Comparison of ENCODE assay signal across 10 mouse cellular contexts in the genomic region with DNA sequence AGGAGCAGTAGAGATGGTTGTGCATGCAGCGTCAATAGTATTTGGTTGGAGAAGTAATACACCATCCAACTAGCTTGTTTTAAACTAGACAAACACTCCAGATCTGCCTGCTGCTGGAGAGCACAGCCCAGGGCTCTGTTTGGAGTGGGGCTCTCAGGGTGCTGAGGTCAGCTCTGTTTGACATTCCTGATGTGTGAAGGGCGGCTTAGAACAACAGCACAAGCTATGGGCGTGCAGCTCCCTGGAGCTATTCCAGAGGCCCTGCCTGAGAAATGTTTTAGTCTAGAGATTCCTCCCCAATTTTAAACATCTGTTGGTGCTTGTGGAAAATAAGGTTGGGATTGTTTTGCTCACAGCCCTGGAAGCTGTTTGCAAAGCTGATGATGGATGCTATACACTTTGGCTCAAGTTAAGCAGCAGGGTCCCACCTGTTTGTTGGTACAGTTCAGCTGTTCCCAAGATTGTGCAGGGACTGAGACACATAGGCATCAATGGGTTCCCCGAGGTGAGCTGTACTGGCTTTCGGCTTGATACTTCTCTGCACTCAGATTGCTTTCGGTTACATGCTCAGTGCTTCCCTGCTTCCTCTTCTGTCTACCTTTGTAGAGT. TPM values are rescaled to one million over a fixed set of nuclear protein-coding genes. Genes with fewer than 3 reads are reported as not detected.
DNase-seq lines count a peak whose midpoint lies in the region; ATAC-seq lines count a peak whose summit lies in the region.
"Had no signal": no experiment of that assay in that cellular context is flagged by ENCODE, and none has a peak within 500 bp of the region (broad histone marks: within the 10 kb centered on the region; RNA-seq: fewer than 3 reads in every experiment).

No protein-coding gene starts in this region.

- no peak overlapping the region for H3K9ac ChIP-seq in midbrain, embryonic 11.5 days (ENCODE audit: low read length)
- no peak overlapping the region for H3K9ac ChIP-seq in limb, embryonic 13.5 days
- H3K9ac ChIP-seq in stomach, embryonic 14.5 days (replicated peaks; ENCODE audit: low read depth, low read length): no peak overlapping the region

- H3K36me3 ChIP-seq in midbrain, embryonic 10.5 days: no peaks in the 10 kb centered on the region
- H3K36me3 ChIP-seq in midbrain, embryonic 11.5 days (ENCODE audit: control insufficient read depth, insufficient read depth, low read length): no peaks in the 10 kb centered on the region
- no peaks in the 10 kb centered on the region for H3K36me3 ChIP-seq in limb, embryonic 13.5 days
- no peaks in the 10 kb centered on the region for H3K36me3 ChIP-seq in stomach, embryonic 14.5 days (ENCODE audit: control insufficient read depth, insufficient read depth, low read length)
- H3K36me3 ChIP-seq: G1E had no signal

- H3K9me3 ChIP-seq in midbrain, embryonic 10.5 days (replicated peaks): no peaks in the 10 kb centered on the region
- H3K9me3 ChIP-seq in midbrain, embryonic 11.5 days (ENCODE audit: control insufficient read depth, low read length): no peaks in the 10 kb centered on the region
- H3K9me3 ChIP-seq in limb, embryonic 13.5 days: no peaks in the 10 kb centered on the region
- no peaks in the 10 kb centered on the region for H3K9me3 ChIP-seq in stomach, embryonic 14.5 days (ENCODE audit: control insufficient read depth, low read depth, low read length)
- H3K9me3 ChIP-seq: G1E had no signal

- ATAC-seq in midbrain, embryonic 11.5 days (ENCODE audit: low FRiP score): no peak
- peak; percentile 64; the same call in 1 of the 2 replicates for ATAC-seq in limb, embryonic 13.5 days (ENCODE audit: low FRiP score, low read depth)
- ATAC-seq in stomach, embryonic 14.5 days (ENCODE audit: insufficient number of reproducible peaks, insufficient read depth, low FRiP score, low read depth): peak; percentile 91
- no peak for ATAC-seq in megakaryocyte, adult 5-6 weeks (ENCODE audit: poor library complexity, severe bottlenecking)

- peak; percentile 39 for DNase-seq in midbrain, embryonic 10.5 days (ENCODE audit: low spot score)
- DNase-seq in midbrain, embryonic 11.5 days (ENCODE audit: low spot score, missing footprints): no peak
- DNase-seq in heart, adult 9 months (ENCODE audit: low spot score in 2 of 2): peak; percentile 42 to 48
- DNase-seq in retina, embryonic 14.5 days (ENCODE audit: low spot score): no peak
- DNase-seq in c-Kit-positive CD71-positive TER-119-positive erythroid progenitor cells, embryonic 14.5 days (ENCODE audit: low spot score): no peak

- no peak overlapping the region for H3K4me2 ChIP-seq in midbrain, embryonic 11.5 days
- H3K4me2 ChIP-seq in limb, embryonic 13.5 days (replicated peaks): no peak overlapping the region
- no peak overlapping the region for H3K4me2 ChIP-seq in stomach, embryonic 14.5 days (replicated peaks; ENCODE audit: low read depth, low read length)

- no peak overlapping the region for H3K4me3 ChIP-seq in midbrain, embryonic 10.5 days
- H3K4me3 ChIP-seq in midbrain, embryonic 11.5 days (ENCODE audit: low read depth, low read length): no peak overlapping the region
- no peak overlapping the region for H3K4me3 ChIP-seq in limb, embryonic 13.5 days
- H3K4me3 ChIP-seq in stomach, embryonic 14.5 days (ENCODE audit: low read depth, low read length): no peak overlapping the region

- H3K27me3 ChIP-seq in midbrain, embryonic 10.5 days (ENCODE audit: low read depth, poor library complexity, severe bottlenecking): no peaks in the 10 kb centered on the region
- H3K27me3 ChIP-seq in midbrain, embryonic 11.5 days (ENCODE audit: control insufficient read depth, insufficient read depth, low read length): no peaks in the 10 kb centered on the region
- H3K27me3 ChIP-seq in limb, embryonic 13.5 days: no peaks in the 10 kb centered on the region
- H3K27me3 ChIP-seq in stomach, embryonic 14.5 days (ENCODE audit: control insufficient read depth, insufficient read depth, low read length): no peaks in the 10 kb centered on the region

- WGBS in midbrain, embryonic 10.5 days: 68% methylated on average over 6 of the region's 6 CpGs
- 64% methylated on average over 6 of the region's 6 CpGs for WGBS in midbrain, embryonic 11.5 days
- WGBS in limb, embryonic 13.5 days: 50% methylated on average over 6 of the region's 6 CpGs
- WGBS in stomach, embryonic 14.5 days: 16% methylated on average over 6 of the region's 6 CpGs

- H3K27ac ChIP-seq in midbrain, embryonic 10.5 days (replicated peaks): no peak overlapping the region
- no peak overlapping the region for H3K27ac ChIP-seq in midbrain, embryonic 11.5 days (ENCODE audit: low read depth, low read length)
- H3K27ac ChIP-seq in limb, embryonic 13.5 days: 0 out of 2 replicates have a peak overlapping the region, but pooled peaks have one; percentile 15
- peak overlapping the region; percentile 82 for H3K27ac ChIP-seq in stomach, embryonic 14.5 days (ENCODE audit: low read length)

- H3K4me1 ChIP-seq in midbrain, embryonic 10.5 days: peaks cover 6% of the 10 kb centered on the region
- H3K4me1 ChIP-seq in midbrain, embryonic 11.5 days (ENCODE audit: control insufficient read depth, insufficient read depth, low read length): no peaks in the 10 kb centered on the region
- peaks cover 7% of the 10 kb centered on the region; the same call in 1 of the 2 replicates for H3K4me1 ChIP-seq in limb, embryonic 13.5 days
- H3K4me1 ChIP-seq in stomach, embryonic 14.5 days (ENCODE audit: control insufficient read depth, insufficient read depth, low read length): peaks cover 18% of the 10 kb centered on the region

RNA-seq across cellular contexts. Expression of a gene that starts 35.4 kb away (rescaled TPM):
- not detected in 2 replicates for polyA plus RNA-seq in midbrain, embryonic 10.5 days (2016; fragmentation: Nextera tagmentation; extraction: Ambion mirVana)
- polyA plus RNA-seq in midbrain, embryonic 11.5 days (2014; fragmentation: Nextera tagmentation; extraction: Ambion mirVana): not detected in 2 replicates
- polyA plus RNA-seq in limb, embryonic 13.5 days (2015; fragmentation: Nextera tagmentation; extraction: Ambion mirVana): not detected in 2 replicates
- polyA plus RNA-seq in stomach, embryonic 14.5 days (2014; fragmentation: Nextera tagmentation; extraction: Ambion mirVana): not detected in 2 replicates
- not detected in 2 replicates for total RNA-seq in megakaryocyte, adult 5-6 weeks (2015)
- not detected in 2 replicates for total RNA-seq in megakaryocyte, adult 5-6 weeks (2017)
- total RNA-seq: hematopoietic stem cell, adult 5-6 weeks had no signal
- polyA plus RNA-seq: G1E had no signal

Comparison
In these comparisons a context has a peak if more than half of its experiments do, and no peak if none do; other contexts are left out.
1. DNase-seq: peak in midbrain, embryonic 10.5 days (single experiment) and heart, adult 9 months (2 of 2); none in midbrain, embryonic 11.5 days (single experiment), retina, embryonic 14.5 days (single experiment) and c-Kit-positive CD71-positive TER-119-positive erythroid progenitor cells, embryonic 14.5 days (single experiment).
2. H3K27ac ChIP-seq: peak in limb, embryonic 13.5 days (single experiment) and stomach, embryonic 14.5 days (single experiment); none in midbrain, embryonic 10.5 days (single experiment) and midbrain, embryonic 11.5 days (single experiment).
3. ATAC-seq: peak in limb, embryonic 13.5 days (single experiment) and stomach, embryonic 14.5 days (single experiment); none in midbrain, embryonic 11.5 days (single experiment) and megakaryocyte, adult 5-6 weeks (single experiment).